Mouse (Mus musculus): ENCODE data around the gene Dppa5a.
"Not testable (repeated sequence)": the region's sequence is repeated elsewhere in the genome, so short reads cannot be mapped to it uniquely, and the experiment has no call there.

The Dppa5a gene

DNA sequence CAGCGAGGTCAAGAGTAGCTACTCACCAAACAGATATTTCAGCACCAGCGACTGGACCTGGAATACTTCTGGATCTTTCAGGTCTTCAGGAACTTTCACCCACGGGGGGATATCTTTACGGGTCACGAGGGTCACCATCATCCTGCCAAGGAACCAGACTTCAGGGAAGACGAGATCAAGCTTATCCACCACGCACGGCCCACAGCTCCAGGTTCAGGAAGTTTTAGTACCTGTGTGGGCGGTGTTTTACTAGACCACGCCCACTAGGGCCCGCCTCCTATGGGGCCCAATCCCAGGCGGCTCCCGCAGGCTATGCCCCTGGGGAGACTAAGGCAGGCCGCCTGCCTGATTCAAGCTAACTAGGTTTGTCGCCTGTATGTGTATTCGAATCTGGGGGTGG, at the start of gene Dppa5a:
Gene Dppa5a, minus strand, starts transcription at position 219 of the 400 bp plus-strand sequence.
- not testable (repeated sequence) for DNase-seq

DNA sequence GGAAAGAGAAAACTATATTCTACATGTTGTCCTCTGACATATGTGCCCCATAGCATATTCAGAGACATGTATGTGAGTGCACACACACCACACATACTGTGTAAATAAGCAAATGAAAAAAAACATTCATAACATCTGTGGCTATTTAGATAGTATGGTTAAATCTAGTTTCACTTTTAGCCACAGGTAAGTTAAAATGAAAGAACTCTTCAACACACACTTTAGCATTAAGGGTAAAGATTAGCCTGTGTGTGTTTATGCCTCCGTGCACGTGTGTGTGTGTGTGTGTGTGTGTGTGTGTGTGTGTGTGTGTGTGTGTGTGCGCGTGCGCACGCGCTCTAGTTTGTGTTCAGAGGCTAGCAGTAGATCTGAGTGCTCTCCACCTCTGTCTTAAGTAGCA, 33.6 kb upstream of the Dppa5a start:
- DNase-seq = no peak

DNA sequence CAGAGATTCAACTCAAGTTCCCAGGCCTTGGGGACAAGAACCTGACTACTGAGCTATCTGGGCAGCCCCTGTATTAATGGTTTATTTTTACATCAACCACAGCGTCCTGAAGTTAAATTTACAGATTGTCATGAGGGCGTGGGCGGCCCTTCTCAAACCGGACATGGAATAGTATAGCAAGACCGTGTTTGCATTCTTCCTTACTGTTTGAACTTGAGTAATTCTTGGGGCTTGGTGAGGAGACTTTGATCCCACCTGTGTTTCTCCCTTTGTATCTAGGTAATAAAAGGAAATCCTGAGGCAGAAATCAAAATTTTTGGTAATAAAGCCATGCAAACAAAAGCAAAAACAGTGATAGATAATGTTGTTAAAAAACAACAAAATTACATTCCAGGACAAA, 32.6 kb upstream of the Dppa5a start:
- no peak for DNase-seq

DNA sequence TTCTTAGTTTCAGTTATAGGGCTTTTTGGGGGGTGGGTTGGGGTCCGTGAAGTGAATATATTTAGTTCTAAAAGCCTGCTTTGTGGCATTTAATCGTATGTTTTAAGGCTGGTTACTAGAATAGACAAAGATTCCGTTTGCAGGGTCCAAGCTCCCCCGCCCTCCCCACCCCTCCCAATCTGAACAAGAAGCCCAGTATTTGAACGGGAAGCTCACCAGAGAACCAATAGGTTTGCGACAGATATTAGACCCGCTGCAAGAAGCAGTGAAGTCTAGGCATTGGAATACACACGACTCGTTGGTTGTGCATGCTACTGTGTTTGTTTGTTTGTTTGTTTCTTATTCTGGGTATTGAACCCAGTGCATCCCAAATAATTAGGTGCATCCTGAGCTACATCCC, 28.5 kb upstream of the Dppa5a start:
- no peak for DNase-seq

DNA sequence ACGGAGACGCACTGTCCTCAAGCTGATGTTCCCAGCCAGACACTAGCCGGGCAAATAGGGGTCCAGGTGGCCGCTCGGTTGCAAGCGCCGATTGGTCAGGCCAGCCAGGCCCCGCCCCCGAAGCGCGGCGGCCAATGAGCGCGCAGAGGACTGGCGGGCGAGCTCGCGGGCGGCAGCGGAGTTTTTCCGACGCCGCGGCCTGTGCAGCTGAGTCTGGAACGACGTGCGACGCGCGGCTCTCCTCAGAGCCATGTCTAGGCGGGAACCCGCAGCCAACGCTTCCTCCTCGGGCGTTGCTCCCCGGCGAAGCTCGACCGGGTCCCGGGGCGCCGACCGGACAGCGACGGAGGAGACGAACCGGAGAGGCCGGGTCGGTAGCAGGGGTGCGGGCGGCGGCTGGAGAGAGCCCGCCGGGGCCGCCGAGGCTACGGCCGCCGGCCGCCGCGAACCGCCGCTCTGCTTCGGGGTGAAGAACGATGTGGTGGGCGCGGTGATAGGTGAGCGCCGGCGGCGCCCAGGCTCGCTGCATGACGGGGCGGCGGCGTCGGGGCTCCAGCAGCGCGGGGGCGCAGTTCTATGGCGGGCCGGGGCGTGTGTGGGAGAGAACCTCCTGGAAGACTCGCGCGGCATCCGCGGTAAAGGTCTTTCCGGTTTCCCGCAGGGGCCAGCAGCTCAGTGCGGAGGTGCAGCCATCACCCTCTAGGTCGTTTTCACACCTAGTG, 27.8 kb upstream of the Dppa5a start, which contains the start of gene Ddx43:
Gene Ddx43, plus strand, starts transcription at position 148 of the 722 bp plus-strand sequence.
- DNase-seq = peak; percentile 21

DNA sequence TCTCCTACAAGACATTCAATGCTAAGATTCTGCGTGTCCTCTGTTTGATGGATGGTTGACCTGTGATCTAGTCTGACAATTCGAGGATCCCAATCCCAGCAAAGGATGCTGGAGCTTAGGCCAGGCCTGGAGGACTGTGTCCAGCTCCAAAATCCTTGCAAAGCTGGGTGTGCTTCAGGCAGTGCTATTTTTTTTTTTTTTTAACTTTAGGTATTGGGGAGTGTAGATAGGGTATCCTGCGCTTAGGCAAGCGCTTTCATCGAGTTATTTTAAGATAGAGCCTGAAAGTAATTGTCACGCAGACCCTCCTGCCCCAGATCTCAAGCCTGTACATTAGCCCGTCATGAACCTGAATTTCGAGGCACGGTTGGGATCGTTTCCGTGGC, 27.3 kb upstream of the Dppa5a start:
- no peak for DNase-seq

DNA sequence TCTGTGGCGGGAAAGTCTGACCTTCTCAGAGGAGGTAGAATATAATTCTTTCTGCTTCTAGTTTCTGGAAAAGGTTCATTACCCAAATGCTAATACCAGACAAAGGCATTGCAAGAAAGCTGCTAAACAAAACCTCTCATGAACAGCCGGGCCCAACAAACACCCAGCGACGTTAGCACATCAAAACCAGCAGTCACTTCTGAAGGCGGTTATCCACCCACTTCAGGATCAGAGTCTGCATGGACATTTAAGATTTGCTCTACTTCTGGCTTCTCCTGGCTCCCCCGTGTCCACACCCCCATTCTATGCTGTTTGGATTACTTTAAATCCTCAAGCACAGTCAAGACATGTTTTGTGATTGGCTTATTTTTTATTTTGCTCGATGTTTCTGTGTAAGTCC, 26.6 kb upstream of the Dppa5a start:
- no peak for DNase-seq

DNA sequence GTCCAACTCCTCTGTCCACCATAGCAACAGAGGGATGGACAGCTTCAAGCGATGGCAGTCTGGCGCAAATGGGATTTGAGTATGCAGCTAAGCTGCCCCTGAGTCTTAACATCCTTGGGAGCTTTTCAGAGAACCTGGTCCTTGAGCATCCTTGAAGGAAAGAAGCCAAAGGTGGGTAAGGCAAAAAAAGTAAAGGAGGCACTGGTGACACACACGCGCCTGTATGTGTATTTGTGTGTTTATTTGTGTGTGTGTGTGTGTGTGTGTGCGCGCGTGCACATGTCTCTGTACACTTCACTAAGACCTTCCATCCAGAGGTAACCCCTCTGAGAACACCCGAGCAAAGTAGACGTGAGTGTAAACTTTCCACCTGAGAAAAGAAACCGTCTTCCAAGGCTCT, 25.8 kb upstream of the Dppa5a start:
- DNase-seq = no peak

DNA sequence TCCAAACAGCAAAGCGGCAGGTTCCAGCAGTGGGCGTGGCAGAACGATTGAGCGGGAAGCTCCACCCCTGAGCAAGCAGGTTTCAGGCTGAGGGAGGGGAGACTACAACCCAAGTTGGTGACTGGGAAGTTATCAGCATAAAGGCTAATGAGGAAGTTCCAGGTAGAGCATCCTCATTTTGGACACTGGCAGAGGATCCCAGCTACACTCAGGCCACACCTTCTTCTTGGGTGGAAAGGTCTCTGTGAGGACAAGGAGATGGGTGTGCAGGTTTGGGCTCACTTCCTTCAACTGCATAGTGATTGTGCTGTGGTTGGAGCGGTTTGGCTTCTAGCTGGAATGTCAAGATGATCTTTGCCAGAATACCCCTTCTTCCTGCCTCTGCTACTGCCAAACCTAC, 22.0 kb upstream of the Dppa5a start:
- DNase-seq = no peak

DNA sequence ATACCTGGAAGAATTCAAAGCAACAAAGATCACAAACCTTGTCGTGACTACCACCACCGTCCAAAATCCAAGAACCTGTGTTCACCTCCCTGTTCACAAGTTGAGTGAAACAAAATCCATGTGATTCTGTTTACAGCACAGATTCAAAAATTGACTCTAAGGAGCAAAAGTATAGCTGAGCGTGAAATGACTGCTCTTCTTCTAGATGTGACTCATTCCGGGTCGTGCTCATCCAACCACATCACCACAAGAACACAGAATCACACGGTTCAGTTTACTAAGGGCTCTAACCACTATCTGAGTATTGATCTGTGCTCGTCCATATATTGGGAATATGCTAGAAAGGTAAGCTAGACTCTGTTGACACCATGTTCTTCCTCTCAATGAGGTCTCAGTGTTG, 19.0 kb upstream of the Dppa5a start:
- DNase-seq = no peak

DNA sequence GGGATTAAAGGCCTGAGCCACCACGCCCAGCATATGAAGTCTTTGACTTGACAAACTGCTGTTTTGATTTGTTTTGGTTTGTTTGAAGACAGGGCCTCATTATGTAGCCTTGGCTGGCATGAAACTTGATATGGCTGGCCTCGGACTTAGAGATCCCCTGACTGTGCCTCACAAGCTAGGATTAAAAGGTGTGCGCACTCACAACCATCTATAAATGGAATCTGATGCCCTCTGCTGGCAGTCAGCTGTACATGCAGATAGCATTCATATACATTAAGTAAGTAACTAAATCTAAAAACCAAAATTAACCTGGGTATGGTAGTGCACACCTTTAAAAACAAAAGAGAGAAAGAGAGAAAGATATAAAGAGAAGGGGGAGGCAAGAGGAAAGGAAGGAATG, 17.9 kb upstream of the Dppa5a start:
- no peak for DNase-seq

DNA sequence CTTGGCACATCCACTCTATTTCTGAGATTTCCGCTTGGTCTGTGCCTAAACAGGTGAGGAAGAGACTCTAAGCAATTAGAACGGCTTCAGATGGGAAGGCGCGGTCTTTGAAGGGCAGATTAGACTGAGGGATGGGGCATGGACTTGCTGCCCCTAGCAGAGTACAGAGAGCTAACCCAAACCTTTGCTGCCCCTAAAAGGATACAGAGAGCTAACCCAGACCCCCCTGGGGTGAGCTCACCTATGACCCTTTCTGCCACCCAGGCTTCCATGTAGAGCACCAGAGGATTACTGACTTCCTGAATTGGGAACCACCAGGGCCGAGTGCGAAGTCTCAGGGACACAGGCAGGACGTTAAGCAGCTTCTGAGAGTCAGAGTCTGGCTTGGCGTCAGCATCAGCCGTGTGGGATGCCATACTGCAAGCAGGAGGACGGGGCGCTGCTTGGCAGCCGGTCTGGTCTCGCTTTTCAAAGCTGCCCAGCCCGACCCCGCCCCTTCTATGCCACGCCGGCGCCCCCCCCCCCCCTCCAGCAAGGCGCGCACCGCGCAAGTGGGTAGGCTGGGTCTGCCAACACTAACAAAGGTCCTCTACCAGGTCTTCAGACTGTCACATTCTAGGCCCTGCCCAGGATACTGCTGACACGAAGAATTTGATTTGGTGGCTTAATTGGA, 10.3 kb upstream of the Dppa5a start, which contains the start of gene Ooep:
Gene Ooep, minus strand, starts transcription at position 613 of the 673 bp plus-strand sequence.
- DNase-seq = peak; percentile 60

DNA sequence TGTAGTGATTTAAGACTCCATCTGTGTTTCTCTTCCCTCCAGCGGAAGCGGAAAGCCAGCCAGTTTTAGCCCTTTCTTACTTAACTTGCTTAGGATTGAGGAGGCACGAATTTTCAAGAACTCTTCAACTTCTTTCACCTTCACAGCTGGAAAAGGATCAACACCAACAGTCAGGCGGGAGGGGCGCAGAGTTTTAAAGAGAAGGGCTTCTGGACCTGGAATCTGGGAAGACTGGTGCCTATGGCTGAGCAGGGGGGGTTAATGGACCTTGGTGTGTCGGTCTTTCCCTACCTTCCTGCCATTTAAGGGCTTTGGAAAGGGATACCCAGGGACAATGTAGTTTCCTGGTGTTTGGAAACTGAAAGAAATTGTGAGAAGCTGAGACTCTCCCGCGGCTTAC, 9.6 kb upstream of the Dppa5a start:
- peak; percentile 2 for DNase-seq

DNA sequence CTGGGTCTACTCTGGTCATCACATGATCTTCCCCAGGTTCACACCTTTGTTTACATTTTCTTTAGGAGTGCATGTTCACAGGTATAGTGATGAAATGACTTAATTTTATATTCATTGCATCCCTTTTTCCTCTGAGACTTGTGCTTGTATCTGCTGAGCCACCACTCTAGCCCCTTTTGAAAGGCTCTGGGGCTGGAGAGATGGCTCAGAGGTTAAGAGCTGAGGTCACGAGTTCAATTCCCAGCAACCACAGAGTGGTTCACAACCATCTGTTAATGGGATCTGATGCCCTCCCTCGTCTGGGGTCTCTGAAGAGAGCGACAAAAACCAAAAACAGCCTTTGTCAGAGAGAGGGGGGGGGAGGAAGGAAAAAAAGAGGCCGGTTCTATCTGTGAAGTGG, 7.5 kb upstream of the Dppa5a start:
- DNase-seq = no peak

DNA sequence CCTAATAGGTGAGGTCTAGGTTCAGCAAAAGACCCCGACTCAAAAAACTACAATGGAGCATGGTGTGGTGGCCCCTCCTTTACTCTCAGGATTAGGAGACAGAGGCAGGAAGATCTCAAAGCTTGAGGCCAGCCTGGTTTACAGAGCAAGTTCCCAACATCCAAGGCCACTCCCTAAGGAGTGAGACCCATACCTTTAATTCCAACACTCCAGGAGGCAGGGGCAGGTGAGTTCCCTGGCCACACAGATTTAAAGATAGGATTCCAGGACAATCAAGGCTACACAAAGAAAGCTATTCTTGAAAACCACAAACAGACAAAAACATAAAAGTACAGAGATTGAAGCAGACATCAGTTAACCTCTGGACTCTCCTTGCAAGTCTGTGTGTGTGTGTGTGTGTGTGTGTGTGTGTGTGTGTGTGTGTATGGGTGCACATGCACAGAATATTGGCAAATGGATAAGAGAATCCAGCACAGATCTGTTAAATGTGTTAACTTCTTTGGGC, 7.0 kb upstream of the Dppa5a start:
- DNase-seq = no peak

DNA sequence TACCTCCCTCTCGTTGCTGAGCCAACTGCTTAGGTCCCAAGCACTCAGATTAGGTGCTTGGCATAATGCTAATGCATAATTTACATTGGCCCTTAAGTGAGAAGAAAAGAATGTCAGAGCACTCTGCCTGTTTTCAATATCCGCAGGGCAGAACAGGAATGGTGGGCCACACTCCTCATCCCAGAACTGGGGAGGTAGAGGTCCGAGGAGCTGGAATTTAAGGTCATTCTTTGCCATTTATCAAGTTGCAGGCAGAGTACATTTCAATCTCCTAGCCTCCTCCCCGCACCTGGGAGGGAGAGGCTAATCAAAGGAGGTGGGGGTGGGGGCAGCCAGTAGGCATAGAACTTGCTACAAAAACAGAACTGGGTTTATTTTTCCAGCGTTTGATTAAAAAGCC, 6.4 kb upstream of the Dppa5a start:
- no peak for DNase-seq

DNA sequence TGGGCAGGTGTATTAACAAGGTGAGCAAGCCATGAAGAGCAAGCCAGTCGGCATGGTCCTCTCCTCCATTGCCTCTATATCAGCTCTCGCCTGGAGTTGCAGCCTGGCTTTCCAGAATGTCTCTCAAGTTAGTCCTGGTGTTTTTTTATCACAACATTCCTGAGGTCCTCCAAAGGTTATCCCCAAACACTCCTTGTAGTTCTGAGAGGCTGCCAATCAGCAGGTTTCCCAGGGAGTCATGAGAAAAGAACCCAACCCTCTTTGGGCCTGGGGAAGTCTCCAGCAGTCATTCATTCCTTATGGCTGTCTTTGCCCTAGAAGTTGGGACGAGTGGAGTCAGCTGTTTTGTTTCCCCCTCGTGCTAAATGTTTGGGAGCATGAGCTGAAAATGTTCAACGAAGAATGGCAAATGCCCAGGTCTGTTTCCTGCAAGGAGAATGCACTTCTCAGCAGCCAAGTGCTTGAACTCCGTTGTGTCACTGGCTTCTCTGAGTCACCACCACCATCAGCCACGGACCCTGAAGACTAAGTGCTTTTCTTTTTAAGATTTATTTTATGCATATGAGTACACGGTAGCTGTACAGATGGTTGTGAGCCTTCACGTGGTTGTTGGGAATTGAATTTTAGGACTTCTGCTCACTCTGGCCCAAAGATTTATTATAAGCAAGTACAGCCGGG, 5.0 kb upstream of the Dppa5a start:
- no peak for DNase-seq

DNA sequence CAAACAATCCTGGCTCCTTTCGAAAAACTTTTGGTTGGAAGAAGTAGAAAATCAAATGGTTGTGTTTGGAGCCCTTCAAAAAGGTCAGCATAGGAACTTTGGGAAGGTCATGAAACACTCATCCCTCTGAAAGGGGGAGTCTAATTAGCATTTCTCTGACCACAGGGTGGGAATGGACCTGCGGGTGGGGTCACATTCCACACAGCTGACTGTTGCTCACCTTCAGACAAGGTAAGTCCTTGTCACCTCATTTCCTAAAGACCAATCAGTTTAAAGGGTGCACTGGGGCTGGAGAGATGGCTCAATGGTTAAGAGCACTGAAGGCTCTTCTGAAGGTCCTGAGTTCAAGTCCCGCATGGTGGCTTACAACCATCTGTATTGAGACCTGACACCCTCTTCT, 3.5 kb upstream of the Dppa5a start:
- no peak for DNase-seq

DNA sequence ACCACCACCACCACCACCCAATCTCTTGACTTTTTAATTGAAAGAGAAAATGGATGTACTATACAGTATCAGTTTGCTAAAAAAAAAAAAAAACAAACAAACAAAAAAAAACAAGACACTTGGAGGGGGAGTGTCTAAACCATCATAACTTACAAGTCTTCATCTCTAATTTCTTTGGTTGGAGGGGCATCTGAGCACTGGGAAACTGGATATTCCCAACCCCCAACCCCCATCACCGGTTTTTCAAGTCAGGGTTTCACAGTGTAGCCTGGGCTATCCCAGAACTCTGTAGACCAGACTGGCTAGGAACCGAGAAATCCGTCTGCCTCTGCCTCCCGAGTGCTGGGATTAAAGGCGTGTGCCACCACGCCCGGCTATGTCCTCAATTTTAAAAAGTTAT, 1.8 kb upstream of the Dppa5a start:
- DNase-seq = no peak

DNA sequence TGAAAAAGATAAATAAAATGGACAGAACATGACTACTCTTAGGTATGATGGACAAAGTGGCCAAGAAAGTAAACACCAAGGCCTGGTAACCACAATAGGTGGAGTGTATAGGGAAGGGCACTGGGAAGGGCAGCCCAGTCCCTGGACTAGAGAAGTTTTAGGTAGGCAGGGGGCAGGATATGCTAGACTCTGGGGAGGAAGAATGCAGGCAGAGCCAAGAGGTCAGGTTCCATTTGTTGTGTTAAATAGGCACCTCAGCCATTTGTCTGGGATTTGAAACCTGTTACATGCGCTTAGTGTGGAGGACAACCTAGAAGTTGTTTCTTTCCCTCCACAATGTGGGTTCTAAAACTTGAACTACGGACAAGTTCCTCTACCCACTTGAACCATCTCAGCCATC, 1.4 kb upstream of the Dppa5a start:
- DNase-seq = no peak

DNA sequence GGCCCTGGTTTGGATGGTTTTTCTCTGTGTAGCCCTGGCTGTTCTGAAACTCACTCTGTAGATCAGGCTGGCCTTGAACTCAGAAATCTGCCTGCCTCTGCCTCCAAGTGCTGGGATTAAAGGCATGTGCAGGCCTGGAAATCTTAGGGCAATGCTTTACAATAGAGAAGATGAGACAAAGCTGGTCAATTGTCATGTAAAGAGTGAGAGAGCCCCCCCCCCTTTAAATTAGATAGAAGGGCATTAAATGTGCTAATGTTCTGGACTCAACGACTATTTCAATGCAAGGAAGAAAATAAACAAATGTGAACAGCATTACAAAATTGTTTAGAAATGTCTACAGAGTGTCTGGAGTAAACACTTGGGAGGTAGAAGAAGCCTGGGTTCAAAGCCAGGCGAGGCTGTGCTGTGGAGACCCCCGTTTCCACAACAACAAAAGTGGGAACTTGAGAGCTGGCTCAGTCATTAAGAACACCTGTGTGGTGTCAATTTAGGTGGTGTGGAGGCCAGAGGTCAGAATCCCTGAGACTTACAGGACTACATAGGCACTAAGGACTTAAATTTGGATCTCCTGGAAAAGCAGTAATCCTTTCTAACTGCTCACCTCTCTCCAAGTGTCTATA, 805 bp upstream of the Dppa5a start:
- no peak for DNase-seq

DNA sequence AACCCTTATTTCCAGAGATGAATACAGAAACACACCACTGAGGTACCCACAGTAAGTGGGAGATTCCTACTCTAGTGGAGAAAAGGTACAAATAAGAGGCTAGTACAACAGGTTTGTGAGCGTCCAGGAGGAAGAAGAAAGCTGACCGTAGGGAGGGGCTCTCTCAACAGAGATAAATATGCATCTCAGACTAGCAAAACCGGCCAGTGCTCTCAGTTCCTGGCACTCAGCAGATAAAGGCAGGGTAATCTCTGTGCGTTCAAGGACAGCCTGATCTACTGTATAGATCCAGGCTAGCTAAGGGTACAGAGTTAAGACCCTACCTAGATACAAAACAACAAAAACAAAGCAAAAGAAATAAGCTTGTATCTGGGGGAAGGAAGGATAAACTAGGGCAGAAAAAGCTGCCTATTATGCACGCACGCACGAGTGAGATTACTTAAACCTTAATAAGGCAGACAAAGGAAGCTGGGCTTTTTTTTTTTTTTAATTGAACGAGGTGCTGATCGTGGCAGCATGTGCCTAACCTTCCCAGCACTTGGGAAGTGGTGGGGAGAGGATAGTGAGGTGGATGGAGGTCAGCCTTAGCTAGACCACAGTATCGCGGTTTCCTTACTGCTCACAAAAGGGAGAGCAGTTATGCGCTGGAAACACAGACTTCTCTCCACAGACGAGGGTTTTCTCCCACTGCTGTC, 2.0 kb downstream of the Dppa5a start:
- no peak for DNase-seq

DNA sequence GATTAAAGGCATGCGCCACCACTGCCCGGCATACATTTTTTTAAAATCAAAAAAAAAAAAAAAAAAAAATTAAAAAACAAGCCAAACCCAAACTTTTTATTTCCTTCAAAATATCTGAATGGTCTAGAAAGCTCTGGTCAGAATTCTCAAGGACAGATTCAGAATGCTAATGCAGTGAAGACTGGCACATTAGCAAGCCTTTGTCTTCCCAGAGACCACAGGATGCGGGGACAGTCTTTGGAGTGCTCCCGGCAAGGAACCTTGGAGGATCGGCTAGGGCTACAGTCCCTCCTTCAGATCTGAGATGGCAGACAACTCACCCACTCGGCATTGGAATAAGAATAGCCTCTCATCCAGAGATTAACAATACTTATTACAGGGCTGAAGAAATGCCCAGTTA, 3.3 kb downstream of the Dppa5a start:
- DNase-seq = no peak
